In genomic region chr14:103844944-103845343, GRCm38 (mm10) we compare ENCODE assay signal across 11 mouse cellular contexts. TPM values are rescaled to one million over a fixed set of nuclear protein-coding genes. Genes with fewer than 3 reads are reported as not detected.
A peak's percentile ranks its signal among the peaks of the same experiment; 100 is the strongest.
DNase-seq lines count a peak whose midpoint lies in the region; ATAC-seq lines count a peak whose summit lies in the region.
"Had no signal": no experiment of that assay in that cellular context is flagged by ENCODE, and none has a peak within 500 bp of the region (broad histone marks: within the 10 kb centered on the region; RNA-seq: fewer than 3 reads in every experiment).

No protein-coding gene starts in this region.

- H3K4me1 ChIP-seq in heart, embryonic 13.5 days: peaks cover 12% of the 10 kb centered on the region
- H3K4me1 ChIP-seq in hindbrain, embryonic 13.5 days (replicated peaks): peaks cover 19% of the 10 kb centered on the region
- H3K4me1 ChIP-seq in midbrain, embryonic 15.5 days: peaks cover 19% of the 10 kb centered on the region
- H3K4me1 ChIP-seq: liver, embryonic 15.5 days had no signal

- peak overlapping the region; percentile 79 for H3K27ac ChIP-seq in heart, embryonic 13.5 days (replicated peaks)
- peak overlapping the region; percentile 85 for H3K27ac ChIP-seq in hindbrain, embryonic 13.5 days
- no peak overlapping the region for H3K27ac ChIP-seq in midbrain, embryonic 15.5 days
- H3K27ac ChIP-seq: embryonic facial prominence, embryonic 13.5 days; liver, embryonic 15.5 days had no signal

- WGBS in heart, embryonic 13.5 days: 81% methylated on average over 7 of the region's 7 CpGs
- 38% methylated on average over 7 of the region's 7 CpGs for WGBS in hindbrain, embryonic 13.5 days
- WGBS in midbrain, embryonic 15.5 days: 43% methylated on average over 7 of the region's 7 CpGs

- H3K4me2 ChIP-seq in heart, embryonic 13.5 days: peak overlapping the region; percentile 86; the same call in 1 of the 2 replicates
- peak overlapping the region; percentile 98 for H3K4me2 ChIP-seq in hindbrain, embryonic 13.5 days
- peak overlapping the region; percentile 99; the same call in 1 of the 2 replicates for H3K4me2 ChIP-seq in midbrain, embryonic 15.5 days

- H3K9ac ChIP-seq in heart, embryonic 13.5 days: 0 out of 2 replicates have a peak overlapping the region, but pooled peaks have one; percentile 3
- H3K9ac ChIP-seq in hindbrain, embryonic 13.5 days: no peak overlapping the region
- H3K9ac ChIP-seq in midbrain, embryonic 15.5 days: no peak overlapping the region
- H3K9ac ChIP-seq: liver, embryonic 15.5 days had no signal

- H3K36me3 ChIP-seq in heart, embryonic 13.5 days: no peaks in the 10 kb centered on the region
- no peaks in the 10 kb centered on the region for H3K36me3 ChIP-seq in hindbrain, embryonic 13.5 days
- no peaks in the 10 kb centered on the region for H3K36me3 ChIP-seq in midbrain, embryonic 15.5 days (replicated peaks)
- H3K36me3 ChIP-seq: embryonic facial prominence, embryonic 13.5 days; liver, embryonic 15.5 days had no signal

- no peak for DNase-seq in heart, postnatal 36 days
- peak; percentile 71 for DNase-seq in ZHBTc4 (ENCODE audit: low read depth, low spot score)
- DNase-seq in left cerebral cortex, adult 8-10 months (ENCODE audit: low spot score in 2 of 2): no peak
- DNase-seq in lung, postnatal 25 days (ENCODE audit: low spot score): no peak
- DNase-seq: cerebellum, adult 18-20 months had no signal

- no peak overlapping the region for H3K4me3 ChIP-seq in heart, embryonic 13.5 days
- no peak overlapping the region for H3K4me3 ChIP-seq in hindbrain, embryonic 13.5 days
- H3K4me3 ChIP-seq in midbrain, embryonic 15.5 days: no peak overlapping the region

- H3K9me3 ChIP-seq in heart, embryonic 13.5 days: no peaks in the 10 kb centered on the region
- no peaks in the 10 kb centered on the region for H3K9me3 ChIP-seq in hindbrain, embryonic 13.5 days
- H3K9me3 ChIP-seq in midbrain, embryonic 15.5 days: no peaks in the 10 kb centered on the region
- H3K9me3 ChIP-seq: embryonic facial prominence, embryonic 13.5 days; liver, embryonic 15.5 days had no signal

- no peak for ATAC-seq in heart, embryonic 13.5 days (ENCODE audit: extremely low read depth, insufficient number of reproducible peaks, low FRiP score, low TSS enrichment)
- no peak for ATAC-seq in hindbrain, embryonic 13.5 days (ENCODE audit: low FRiP score)
- no peak for ATAC-seq in midbrain, embryonic 15.5 days (replicated peaks)
- ATAC-seq: CD4-positive, CD25-positive, alpha-beta regulatory T cell, adult 4 months had no signal

- intact Hi-C loops in heart, postnatal 36 days (cut with DNase I): loop anchor here (2.0 to 10.0 kb wide), 5 partner anchors 37 to 182 kb away; no protein-coding TSS in a partner anchor

- H3K27me3 ChIP-seq in heart, embryonic 13.5 days (replicated peaks): peaks cover 7% of the 10 kb centered on the region
- H3K27me3 ChIP-seq in hindbrain, embryonic 13.5 days: no peaks in the 10 kb centered on the region
- H3K27me3 ChIP-seq in midbrain, embryonic 15.5 days (replicated peaks): no peaks in the 10 kb centered on the region

RNA-seq across cellular contexts. Expression of gene Ednrb, which starts 0.7 kb away (rescaled TPM):
- polyA plus RNA-seq in heart, embryonic 13.5 days (2015; fragmentation: Nextera tagmentation; extraction: Ambion mirVana): 102 and 107 TPM in 2 replicates
- total RNA-seq in heart, postnatal 36 days (2021): 10 to 100 TPM; 14.4 to 20.5 TPM
- polyA plus RNA-seq in hindbrain, embryonic 13.5 days (2015; fragmentation: Nextera tagmentation; extraction: Ambion mirVana): 134 and 147 TPM in 2 replicates
- 84.8 and 94.4 TPM in 2 replicates for polyA plus RNA-seq in midbrain, embryonic 15.5 days (2015; fragmentation: Nextera tagmentation; extraction: Ambion mirVana)
- 10 to 100 TPM; 37.5 to 40.3 (median 38.6) TPM for total RNA-seq in left cerebral cortex, adult 8-10 months (2022)
